Mouse (Mus musculus): ENCODE measurements around the gene Mfn1. TPM values are rescaled to one million over a fixed set of nuclear protein-coding genes. Genes with fewer than 3 reads are reported as not detected.

Gene Mfn1
- total RNA-seq, 2 experiments from 2014 or later: 96.3 to 99.0 TPM

- no peak for DNase-seq (ENCODE audit: low spot score in 2 of 2)
Observed at GRCm38 (mm10) chr3:32509496-32510374, 19.5 kb upstream of the Mfn1 start, which contains the start of gene Zfp639. Gene Zfp639 (plus strand): TSS chr3:32510259.

GRCm38 (mm10) chr3:32510375-32511190 is 18.7 kb upstream of the Mfn1 start:
- DNase-seq (ENCODE audit: low spot score in 2 of 2): peak; percentile 98

- peak in 1 of 2 experiments; percentile 24 for DNase-seq (ENCODE audit: low spot score in 2 of 2)
Observed at GRCm38 (mm10) chr3:32511191-32511550, 18.1 kb upstream of the Mfn1 start.

- DNase-seq (ENCODE audit: low spot score in 2 of 2): no peak
Observed at GRCm38 (mm10) chr3:32512686-32513284, 16.5 kb upstream of the Mfn1 start.

GRCm38 (mm10) chr3:32513528-32513927 is 15.7 kb upstream of the Mfn1 start:
- no peak for DNase-seq (ENCODE audit: low spot score in 2 of 2)

GRCm38 (mm10) chr3:32527181-32527580 is 2.1 kb upstream of the Mfn1 start:
- DNase-seq (ENCODE audit: low spot score in 2 of 2): no peak

GRCm38 (mm10) chr3:32530041-32530440 is 776 bp downstream of the Mfn1 start:
- no peak for DNase-seq (ENCODE audit: low spot score in 2 of 2)

- no peak for DNase-seq (ENCODE audit: low spot score in 2 of 2)
Observed at GRCm38 (mm10) chr3:32535692-32536091, 6.4 kb downstream of the Mfn1 start.

- peak; percentile 24 to 27 for DNase-seq (ENCODE audit: low spot score in 2 of 2)
Observed at GRCm38 (mm10) chr3:32537556-32537955, 8.3 kb downstream of the Mfn1 start.

GRCm38 (mm10) chr3:32538091-32538490 is 8.8 kb downstream of the Mfn1 start:
- no peak for DNase-seq (ENCODE audit: low spot score in 2 of 2)

- no peak for DNase-seq (ENCODE audit: low spot score in 2 of 2)
Observed at GRCm38 (mm10) chr3:32553061-32553460, 23.8 kb downstream of the Mfn1 start.

GRCm38 (mm10) chr3:32563401-32563800 is 34.1 kb downstream of the Mfn1 start:
- no peak for DNase-seq (ENCODE audit: low spot score in 2 of 2)

- no peak for DNase-seq (ENCODE audit: low spot score in 2 of 2)
Observed at GRCm38 (mm10) chr3:32573086-32573485, 43.8 kb downstream of the Mfn1 start.

GRCm38 (mm10) chr3:32573881-32574280 is 44.6 kb downstream of the Mfn1 start:
- DNase-seq (ENCODE audit: low spot score in 2 of 2): no peak

GRCm38 (mm10) chr3:32575151-32575550 is 45.9 kb downstream of the Mfn1 start:
- no peak for DNase-seq (ENCODE audit: low spot score in 2 of 2)

GRCm38 (mm10) chr3:32578772-32579171 is 49.5 kb downstream of the Mfn1 start:
- no peak for DNase-seq (ENCODE audit: low spot score in 2 of 2)

GRCm38 (mm10) chr3:32580738-32581137 is 51.5 kb downstream of the Mfn1 start:
- no peak for DNase-seq (ENCODE audit: low spot score in 2 of 2)

- DNase-seq (ENCODE audit: low spot score in 2 of 2): no peak
Observed at GRCm38 (mm10) chr3:32581911-32582310, 52.6 kb downstream of the Mfn1 start.

GRCm38 (mm10) chr3:32583489-32583888 is 54.2 kb downstream of the Mfn1 start:
- peak in 1 of 2 experiments; percentile 10 for DNase-seq (ENCODE audit: low spot score in 2 of 2)

- no peak for DNase-seq (ENCODE audit: low spot score in 2 of 2)
Observed at GRCm38 (mm10) chr3:32586274-32586673, 57.0 kb downstream of the Mfn1 start.

GRCm38 (mm10) chr3:32595080-32595479 is 65.8 kb downstream of the Mfn1 start:
- no peak for DNase-seq (ENCODE audit: low spot score in 2 of 2)

GRCm38 (mm10) chr3:32599328-32599727 is 70.1 kb downstream of the Mfn1 start:
- no peak for DNase-seq (ENCODE audit: low spot score in 2 of 2)

Measured in layer of hippocampus, postnatal 10 days (tissue).